ENCODE assay signal across 8 mouse cellular contexts in the genomic region with DNA sequence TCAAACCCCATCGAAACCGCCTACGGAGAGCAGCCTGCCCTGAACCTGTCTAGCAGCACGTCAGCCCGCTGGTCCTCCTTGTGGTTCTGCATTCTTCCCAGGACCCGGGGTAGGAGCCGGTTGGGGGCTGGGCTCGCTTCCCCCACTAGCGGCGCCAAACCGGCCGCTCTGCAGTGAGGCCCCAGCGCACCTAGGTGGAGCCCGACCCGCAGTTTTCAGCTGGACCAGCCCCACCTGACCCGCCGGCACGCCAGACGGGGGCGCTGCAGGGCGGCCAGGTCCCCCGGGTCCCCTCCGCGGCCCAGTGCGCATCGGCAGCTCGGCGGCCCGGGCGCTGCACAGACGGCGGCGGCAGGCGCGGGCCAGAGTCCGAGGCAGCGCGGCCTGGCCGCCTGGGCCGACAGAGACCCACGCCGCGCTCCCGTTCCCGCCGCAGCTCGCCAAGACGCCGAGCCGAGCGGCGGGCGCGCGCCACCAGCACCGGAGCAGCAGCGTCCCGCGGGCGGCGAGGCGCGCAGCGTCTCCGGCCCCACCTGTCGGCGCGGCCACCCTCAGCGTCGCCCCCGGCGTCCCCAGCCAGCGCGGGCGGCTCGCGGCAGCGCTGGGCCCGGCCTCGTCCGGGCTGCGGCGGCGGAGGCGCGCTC.
A peak's percentile ranks its signal among the peaks of the same experiment; 100 is the strongest.
DNase-seq lines count a peak whose midpoint lies in the region; ATAC-seq and TF ChIP-seq lines count a peak whose summit lies in the region.

No protein-coding gene starts in this region.

- H3K9me3 ChIP-seq in hindbrain, embryonic 14.5 days (ENCODE audit: control insufficient read depth, low read length) = no peaks in the 10 kb centered on the region
- no peaks in the 10 kb centered on the region for H3K9me3 ChIP-seq in lung, embryonic 16.5 days (ENCODE audit: control insufficient read depth, low read length)

- peak; percentile 54; the same call in 1 of the 2 replicates for ATAC-seq in common myeloid progenitor, adult 5-6 weeks (replicated peaks; ENCODE audit: low read depth, poor library complexity, severe bottlenecking)
- ATAC-seq in hindbrain, embryonic 14.5 days (ENCODE audit: low FRiP score) = peak; percentile 88
- ATAC-seq in lung, embryonic 16.5 days (ENCODE audit: low read depth) = peak; percentile 88

- peak; percentile 88 for TF ChIP-seq CTCF in gastrocnemius, adult 2 months (IDR thresholded peaks at IDR 0.05)

- peak overlapping the region; percentile 89 for H3K4me2 ChIP-seq in hindbrain, embryonic 14.5 days (replicated peaks)
- H3K4me2 ChIP-seq in lung, embryonic 16.5 days (ENCODE audit: low read depth, low read length) = peak overlapping the region; percentile 97

- intact Hi-C loops in gastrocnemius, adult 2 months (cut with DNase I) = loop anchor here (1.0 to 2.0 kb wide), 2 partner anchors 336 to 625 kb away; no protein-coding TSS in a partner anchor

- H3K27ac ChIP-seq in gastrocnemius, adult 2 months = no peak overlapping the region
- H3K27ac ChIP-seq in hindbrain, embryonic 14.5 days = peak overlapping the region; percentile 89
- no peak overlapping the region for H3K27ac ChIP-seq in lung, embryonic 16.5 days (ENCODE audit: low read length)

- H3K9ac ChIP-seq in hindbrain, embryonic 14.5 days = peak overlapping the region; percentile 90
- peak overlapping the region; percentile 64 for H3K9ac ChIP-seq in lung, embryonic 16.5 days (ENCODE audit: low read length)

- WGBS in hindbrain, embryonic 14.5 days = under 1% methylated on average over 44 of the region's 86 CpGs
- under 1% methylated on average over 40 of the region's 86 CpGs for WGBS in lung, embryonic 16.5 days

- peak; percentile 88 for DNase-seq in R1 (ENCODE audit: low read depth, low spot score)
- peak; percentile 92 for DNase-seq in gastrocnemius, adult 2 months
- DNase-seq in hindbrain, embryonic 14.5 days (ENCODE audit: low spot score) = peak; percentile 90
- DNase-seq in layer of hippocampus, postnatal 25 days (ENCODE audit: extremely low spot score in 1 of 2, low spot score in 1 of 2) = peak; percentile 85 to 88
- peak; percentile 94 for DNase-seq in retina, postnatal 1 day
- peak; percentile 86 to 89 for DNase-seq in urinary bladder, postnatal 4 days (ENCODE audit: low spot score in 2 of 2)

- H3K27me3 ChIP-seq in hindbrain, embryonic 14.5 days (ENCODE audit: control insufficient read depth, insufficient read depth, low read length) = no peaks in the 10 kb centered on the region
- peaks cover 49% of the 10 kb centered on the region for H3K27me3 ChIP-seq in lung, embryonic 16.5 days (ENCODE audit: control insufficient read depth, insufficient read depth, low read depth, low read length)

- H3K4me1 ChIP-seq in hindbrain, embryonic 14.5 days (replicated peaks; ENCODE audit: control insufficient read depth, insufficient read depth, low read length) = peaks cover 33% of the 10 kb centered on the region
- H3K4me1 ChIP-seq in lung, embryonic 16.5 days (replicated peaks; ENCODE audit: control insufficient read depth, insufficient read depth, low read length) = peaks cover 7% of the 10 kb centered on the region

- H3K36me3 ChIP-seq in hindbrain, embryonic 14.5 days (replicated peaks; ENCODE audit: control insufficient read depth, insufficient read depth) = no peaks in the 10 kb centered on the region
- H3K36me3 ChIP-seq in lung, embryonic 16.5 days (ENCODE audit: control insufficient read depth, insufficient read depth, low read length) = no peaks in the 10 kb centered on the region

- peak overlapping the region; percentile 73 for H3K4me3 ChIP-seq in gastrocnemius, adult 2 months
- peak overlapping the region; percentile 78 for H3K4me3 ChIP-seq in hindbrain, embryonic 14.5 days (replicated peaks; ENCODE audit: low read length)
- H3K4me3 ChIP-seq in lung, embryonic 16.5 days (ENCODE audit: low read length) = peak overlapping the region; percentile 60
